Mouse (Mus musculus) MEL (cell line): ENCODE measurements around the gene Hspa12a. TPM values are rescaled to one million over a fixed set of nuclear protein-coding genes. Genes with fewer than 3 reads are reported as not detected.

Source experiments
- DNase-seq: peaks from one replicate; pipeline ENCODE4 v3.0.0; 2011; ENCODE audit warnings: low read depth, low spot score
- H3K27ac ChIP-seq: 2 replicates; pipeline ENCODE4 v1.5.1; 2012; ENCODE audit warnings: low read depth, mild to moderate bottlenecking, control low read depth, low read length, moderate library complexity; ENCODE audit not compliant: control insufficient read depth
- H3K27me3 ChIP-seq, 2 experiments: fragments of 150-350 bp in 1 of 2; sonication (generic) in 1 of 2; 2 replicates each; pipeline ENCODE4 v1.6.1; 2012; ENCODE audit warnings: low read length in 2 of 2, mild to moderate bottlenecking in 2 of 2, improper control_type of control experiment in 1 of 2, moderate library complexity in 1 of 2; ENCODE audit not compliant: insufficient read depth in 2 of 2, control insufficient read depth in 1 of 2
- H3K36me3 ChIP-seq, 2 experiments: 2 replicates each; pipeline ENCODE4 v1.6.1; 2012 to 2014; ENCODE audit warnings: low read length in 2 of 2, improper control_type of control experiment in 1 of 2, inconsistent platforms in 1 of 2, mild to moderate bottlenecking in 1 of 2; ENCODE audit not compliant: insufficient read depth in 2 of 2, control insufficient read depth in 1 of 2
- H3K4me1 ChIP-seq, 2 experiments: fragments of 150-350 bp in 1 of 2; sonication (generic) in 1 of 2; 2 replicates each; pipeline ENCODE4 v1.6.1; 2012; ENCODE audit warnings: low read length in 2 of 2, improper control_type of control experiment in 1 of 2, mild to moderate bottlenecking in 1 of 2; ENCODE audit not compliant: insufficient read depth in 2 of 2, control insufficient read depth in 1 of 2
- H3K4me3 ChIP-seq, 2 experiments: fragments of 150-350 bp in 1 of 2; sonication (generic) in 1 of 2; 2 replicates each; pipeline ENCODE4 v1.5.1; 2012; ENCODE audit warnings: low read depth in 2 of 2, low read length in 2 of 2, mild to moderate bottlenecking in 2 of 2, moderate library complexity in 2 of 2, control low read depth in 1 of 2, improper control_type of control experiment in 1 of 2; ENCODE audit not compliant: control insufficient read depth in 1 of 2, insufficient read depth in 1 of 2
- H3K79me2 ChIP-seq: 2 replicates; pipeline ENCODE4 v1.6.1; 2012; ENCODE audit warnings: mild to moderate bottlenecking, low read length, moderate library complexity; ENCODE audit not compliant: control insufficient read depth, poor library complexity, insufficient read depth
- H3K9ac ChIP-seq: 2 replicates; pipeline ENCODE4 v1.6.1; 2012; ENCODE audit warnings: low read depth, mild to moderate bottlenecking, control low read depth, low read length, moderate library complexity; ENCODE audit not compliant: control insufficient read depth, poor library complexity, severe bottlenecking
- H3K9me3 ChIP-seq: fragments of 150-350 bp; sonication (generic); replicated peaks from 2 replicates; pipeline ENCODE4 v1.6.1; 2012; ENCODE audit warnings: mild to moderate bottlenecking, low read length, improper control_type of control experiment, moderate library complexity; ENCODE audit not compliant: insufficient read depth
- BHLHE40 ChIP-seq: IDR thresholded peaks from 2 replicates; pipeline ENCODE4 v1.6.1; 2012; ENCODE audit warnings: low read depth, mild to moderate bottlenecking, inconsistent platforms, low read length, improper control_type of control experiment, borderline replicate concordance
- CHD1 ChIP-seq: IDR thresholded peaks from 2 replicates; pipeline ENCODE4 v1.6.1; 2012; ENCODE audit warnings: low read depth, mild to moderate bottlenecking, inconsistent platforms, low read length, improper control_type of control experiment
- CHD2 ChIP-seq: IDR thresholded peaks from 2 replicates; pipeline ENCODE4 v1.6.1; 2011; ENCODE audit warnings: low read length, improper control_type of control experiment
- GATA1 ChIP-seq: IDR thresholded peaks from 2 replicates; pipeline ENCODE4 v1.6.1; 2011; ENCODE audit warnings: low read depth, low read length, improper control_type of control experiment
- JUND ChIP-seq: IDR thresholded peaks from 2 replicates; pipeline ENCODE4 v1.6.1; 2011; ENCODE audit warnings: low read depth, mild to moderate bottlenecking, improper control_type of control experiment, low read length
- KAT2A ChIP-seq: conservative IDR thresholded peaks from 2 replicates; pipeline ENCODE4 v1.6.1; 2012; ENCODE audit warnings: low read depth, low read length, improper control_type of control experiment, inconsistent platforms
- MAFK ChIP-seq: IDR thresholded peaks from 2 replicates; pipeline ENCODE4 v1.6.1; 2011; ENCODE audit warnings: low read depth, mild to moderate bottlenecking, low read length, improper control_type of control experiment, borderline replicate concordance
- MAZ ChIP-seq: IDR thresholded peaks from 2 replicates; pipeline ENCODE4 v1.6.1; 2012; ENCODE audit warnings: low read depth, mild to moderate bottlenecking, inconsistent platforms, low read length, improper control_type of control experiment
- MEF2A ChIP-seq: IDR thresholded peaks from 2 replicates; pipeline ENCODE4 v1.6.1; 2014; ENCODE audit warnings: low read depth, mild to moderate bottlenecking, inconsistent platforms, low read length, improper control_type of control experiment; ENCODE audit not compliant: poor library complexity, insufficient replicate concordance, severe bottlenecking; ENCODE audit errors: extremely low read depth
- MYB ChIP-seq: IDR thresholded peaks from 2 replicates; pipeline ENCODE4 v1.6.1; 2011; ENCODE audit warnings: mild to moderate bottlenecking, low read depth, low read length, improper control_type of control experiment
- POLR2A ChIP-seq, 2 experiments: IDR thresholded peaks; 2 replicates each; pipeline ENCODE4 v1.6.1; 2011 to 2012; ENCODE audit warnings: low read length in 2 of 2, mild to moderate bottlenecking in 2 of 2, control low read depth in 1 of 2, improper control_type of control experiment in 1 of 2, low read depth in 1 of 2, moderate library complexity in 1 of 2; ENCODE audit not compliant: control insufficient read depth in 1 of 2, insufficient read depth in 1 of 2, poor library complexity in 1 of 2
- SIN3A ChIP-seq: IDR thresholded peaks from 2 replicates; pipeline ENCODE4 v1.6.1; 2012; ENCODE audit warnings: low read length, improper control_type of control experiment, inconsistent platforms
- TAL1 ChIP-seq: IDR thresholded peaks from 2 replicates; pipeline ENCODE4 v1.6.1; 2012; ENCODE audit warnings: mild to moderate bottlenecking, inconsistent platforms, low read length, moderate library complexity, mixed read lengths
- UBTF ChIP-seq: IDR thresholded peaks from 2 replicates; pipeline ENCODE4 v1.6.1; 2012; ENCODE audit warnings: low read depth, mild to moderate bottlenecking, inconsistent platforms, low read length, improper control_type of control experiment, moderate library complexity, borderline replicate concordance; ENCODE audit not compliant: insufficient read depth
- USF2 ChIP-seq, 2 experiments: IDR thresholded peaks; 2 replicates each; pipeline ENCODE4 v1.6.1; 2011 to 2012; ENCODE audit warnings: improper control_type of control experiment in 2 of 2, low read length in 2 of 2, borderline replicate concordance in 1 of 2, inconsistent platforms in 1 of 2, low read depth in 1 of 2, mild to moderate bottlenecking in 1 of 2; ENCODE audit not compliant: insufficient read depth in 1 of 2
- ZC3H11A ChIP-seq: IDR thresholded peaks from 2 replicates; pipeline ENCODE4 v1.6.1; 2012; ENCODE audit warnings: low read depth, mild to moderate bottlenecking, inconsistent platforms, low read length, improper control_type of control experiment
- ZNF384 ChIP-seq: IDR thresholded peaks from 2 replicates; pipeline ENCODE4 v1.6.1; 2012; ENCODE audit warnings: low read depth, mild to moderate bottlenecking, inconsistent platforms, low read length, improper control_type of control experiment
- polyA plus RNA-seq, 2 experiments: library from polyadenylated mRNA; stranded (reverse) in 1 of 2; unstranded in 1 of 2; fragments of >175 nt in 1 of 2; fragments of >200 nt in 1 of 2; gene quantifications; 2 replicates each; pipeline versions ENCODE4 v1.2.1 to v1.2.4; 2012; ENCODE audit warnings: low replicate concordance in 2 of 2, low read depth in 1 of 2; ENCODE audit not compliant: insufficient read length in 2 of 2, insufficient read depth in 1 of 2, missing spikeins in 1 of 2
- total RNA-seq: library from RNA; depleted of rRNA; stranded (reverse); fragments of 300-350 nt; gene quantifications from 2 replicates; pipeline ENCODE4 v1.2.3, GENCODE M21; 2012

The Hspa12a gene
- total and polyA plus RNA-seq, 3 experiments = not detected

GRCm38 (mm10) chr19:58933062-58933461 is 10.4 kb downstream of the Hspa12a start:
- H3K79me2 ChIP-seq = no peaks in the 10 kb centered on the region
- H3K9me3 ChIP-seq = no peaks in the 10 kb centered on the region
- no peak for DNase-seq
- H3K4me1 ChIP-seq = no peaks in the 10 kb centered on the region
- no peaks in the 10 kb centered on the region for H3K27me3 ChIP-seq
- no peak overlapping the region for H3K27ac ChIP-seq
- H3K4me3 ChIP-seq = no peak overlapping the region
- TF ChIP-seq CHD2 = no peak
- no peak for TF ChIP-seq MYB
- no peak for TF ChIP-seq MEF2A
- TF ChIP-seq MAFK = no peak
- TF ChIP-seq CHD1 = no peak
- no peak for TF ChIP-seq ZNF384
- TF ChIP-seq POLR2A (IDR thresholded peaks at IDR 0.05; ENCODE audit: control insufficient read depth in 1 of 2, insufficient read depth in 1 of 2, low read depth in 1 of 2, low read length in 2 of 2, poor library complexity in 1 of 2) = no peak
- no peak for TF ChIP-seq TAL1
- TF ChIP-seq GATA1 = no peak
- TF ChIP-seq MAZ = no peak
- TF ChIP-seq KAT2A = no peak
- H3K36me3 ChIP-seq = no peaks in the 10 kb centered on the region
- H3K9ac ChIP-seq = no peak overlapping the region

GRCm38 (mm10) chr19:58931081-58931800 is 12.2 kb downstream of the Hspa12a start:
- DNase-seq = no peak
- Histone ChIP-seq H3K27me3 (no peaks in the 10 kb centered on the region), H3K4me1 (no peaks in the 10 kb centered on the region), H3K4me3 (no peak overlapping the region), H3K9ac (no peak overlapping the region), H3K9me3 (no peaks in the 10 kb centered on the region), H3K79me2 (no peaks in the 10 kb centered on the region), H3K36me3 (no peaks in the 10 kb centered on the region), H3K27ac (no peak overlapping the region)
- TF ChIP-seq UBTF (no peak), MAZ (no peak), BHLHE40 (no peak), CHD2 (no peak), TAL1 (no peak), JUND (no peak), ZC3H11A (no peak), USF2 (IDR thresholded peaks at IDR 0.05; ENCODE audit: borderline replicate concordance in 1 of 2, insufficient read depth in 1 of 2, low read depth in 1 of 2, low read length in 2 of 2) (no peak), SIN3A (no peak)
